Mouse (Mus musculus): ENCODE measurements around the gene Tox2. TPM values are rescaled to one million over a fixed set of nuclear protein-coding genes. Genes with fewer than 3 reads are reported as not detected.

Gene Tox2
- polyA plus RNA-seq, 1 experiment from 2014 or later = 0.36 TPM

- no peak for ATAC-seq (ENCODE audit: low read depth)
- peaks cover 40% of the 10 kb centered on the region for H3K27me3 ChIP-seq
- WGBS (ENCODE audit: insufficient replicate concordance) = 17% methylated on average over 7 of the region's 7 CpGs
Observed at GRCm38 (mm10) chr2:163236057-163236456, 33.1 kb downstream of the Tox2 start.

DNA sequence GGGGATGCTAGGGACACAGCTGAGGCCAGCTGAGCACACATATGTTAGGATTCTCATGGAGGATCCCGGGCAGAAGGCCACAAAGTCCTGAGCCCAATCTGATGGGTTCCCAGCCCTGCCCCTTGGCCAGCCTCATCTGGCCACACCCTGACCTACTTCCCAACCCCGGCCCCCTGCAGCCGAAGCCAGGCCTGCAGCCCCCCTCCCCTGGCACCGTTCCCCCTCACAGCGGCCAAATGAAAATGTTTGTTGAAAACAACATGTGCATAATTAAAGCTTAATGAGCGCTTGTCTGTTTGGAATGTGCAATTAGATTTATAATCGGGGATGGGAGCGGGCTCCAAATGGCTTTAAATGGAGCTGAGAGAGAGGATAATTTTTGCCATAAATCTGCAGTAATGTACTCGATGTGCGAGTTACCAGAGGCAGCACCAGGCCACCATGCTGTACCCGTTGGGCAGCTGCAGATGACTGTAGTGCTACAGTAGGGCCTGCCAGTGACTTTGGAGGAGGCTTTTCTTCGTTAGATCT, 35.1 kb downstream of the Tox2 start:
- H3K27ac ChIP-seq = no peak overlapping the region
- no peak overlapping the region for H3K4me2 ChIP-seq
- H3K9ac ChIP-seq = no peak overlapping the region
- no peak for ATAC-seq (ENCODE audit: low read depth)
- DNase-seq = no peak
- no peaks in the 10 kb centered on the region for H3K36me3 ChIP-seq
- no peaks in the 10 kb centered on the region for H3K9me3 ChIP-seq (replicated peaks)
- peaks cover 4% of the 10 kb centered on the region; the same call in 1 of the 2 replicates for H3K4me1 ChIP-seq (replicated peaks)
- WGBS (ENCODE audit: insufficient replicate concordance) = 68% methylated on average over 12 of the region's 12 CpGs
- H3K27me3 ChIP-seq = peaks cover 25% of the 10 kb centered on the region
- no peak overlapping the region for H3K4me3 ChIP-seq (replicated peaks)

More at GRCm38 (mm10) chr2:163236057-163236456, 33.1 kb downstream of the Tox2 start:
- Histone ChIP-seq H3K27ac (no peak overlapping the region), H3K36me3 (no peaks in the 10 kb centered on the region), H3K9me3 (replicated peaks) (no peaks in the 10 kb centered on the region), H3K4me3 (replicated peaks) (no peak overlapping the region), H3K4me1 (replicated peaks) (peaks cover 11% of the 10 kb centered on the region; the same call in 1 of the 2 replicates), H3K4me2 (no peak overlapping the region), H3K9ac (no peak overlapping the region)
- DNase-seq = no peak

DNA sequence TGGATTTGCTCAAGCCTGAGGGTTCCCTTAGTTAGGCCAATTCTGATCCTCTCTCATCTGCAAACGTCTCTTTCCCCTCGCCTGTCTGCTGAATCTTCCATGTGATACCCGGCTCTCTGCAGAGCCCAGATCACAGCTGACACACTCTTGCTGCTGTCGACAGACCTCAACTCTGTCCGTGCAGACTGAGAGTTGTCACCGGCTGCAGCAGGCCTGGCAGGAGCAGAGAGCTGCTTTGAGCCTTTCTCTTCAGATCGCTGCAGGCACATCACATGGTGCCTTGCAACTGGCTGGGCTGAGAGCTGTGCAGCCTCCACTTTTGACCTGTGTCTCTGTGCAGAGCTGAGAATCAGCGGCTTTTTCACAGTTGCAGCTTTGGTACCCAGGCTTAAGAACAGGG, 37.0 kb downstream of the Tox2 start:
- Histone ChIP-seq H3K4me3 (replicated peaks) (no peak overlapping the region), H3K9ac (no peak overlapping the region), H3K9me3 (replicated peaks) (no peaks in the 10 kb centered on the region), H3K4me2 (no peak overlapping the region), H3K36me3 (no peaks in the 10 kb centered on the region), H3K27me3 (0 out of 2 replicates have a peak, but pooled peaks cover 12% of the 10 kb centered on the region), H3K4me1 (replicated peaks) (peaks cover 4% of the 10 kb centered on the region; the same call in 1 of the 2 replicates), H3K27ac (no peak overlapping the region)
- WGBS (ENCODE audit: insufficient replicate concordance) = 54% methylated on average over 8 of the region's 8 CpGs
- ATAC-seq (ENCODE audit: low read depth) = no peak
- DNase-seq = no peak

- WGBS (ENCODE audit: insufficient replicate concordance) = 41% methylated on average over 5 of the region's 5 CpGs
- Histone ChIP-seq H3K27ac (no peak overlapping the region), H3K27me3 (0 out of 2 replicates have a peak, but pooled peaks cover 3% of the 10 kb centered on the region), H3K4me3 (replicated peaks) (no peak overlapping the region), H3K4me1 (replicated peaks) (no peaks in the 10 kb centered on the region), H3K4me2 (no peak overlapping the region), H3K9me3 (replicated peaks) (no peaks in the 10 kb centered on the region), H3K9ac (no peak overlapping the region), H3K36me3 (no peaks in the 10 kb centered on the region)
- DNase-seq (no peak), ATAC-seq (ENCODE audit: low read depth) (no peak)
Observed at GRCm38 (mm10) chr2:163241867-163242266, 38.9 kb downstream of the Tox2 start.

GRCm38 (mm10) chr2:163243917-163244852, 41.3 kb downstream of the Tox2 start:
- no peak overlapping the region for H3K4me3 ChIP-seq (replicated peaks)
- ATAC-seq (ENCODE audit: low read depth) = no peak

GRCm38 (mm10) chr2:163248912-163249311, 46.0 kb downstream of the Tox2 start:
- H3K36me3 ChIP-seq = no peaks in the 10 kb centered on the region
- H3K9ac ChIP-seq = no peak overlapping the region
- 57% methylated on average over 7 of the region's 7 CpGs for WGBS (ENCODE audit: insufficient replicate concordance)
- no peak for DNase-seq
- ATAC-seq (ENCODE audit: low read depth) = no peak
- no peak overlapping the region for H3K4me2 ChIP-seq
- no peak overlapping the region for H3K27ac ChIP-seq
- peaks cover 4% of the 10 kb centered on the region; the same call in 1 of the 2 replicates for H3K4me1 ChIP-seq (replicated peaks)
- H3K4me3 ChIP-seq (replicated peaks) = no peak overlapping the region
- no peaks in the 10 kb centered on the region for H3K9me3 ChIP-seq (replicated peaks)
- H3K27me3 ChIP-seq = peaks cover 15% of the 10 kb centered on the region; the same call in 1 of the 2 replicates

More at GRCm38 (mm10) chr2:163243917-163244852, 41.3 kb downstream of the Tox2 start:
- no peaks in the 10 kb centered on the region for H3K4me1 ChIP-seq (replicated peaks)
- H3K27ac ChIP-seq = no peak overlapping the region
- no peak overlapping the region for H3K4me2 ChIP-seq
- 0 out of 2 replicates have a peak, but pooled peaks cover 3% of the 10 kb centered on the region for H3K27me3 ChIP-seq
- H3K36me3 ChIP-seq = no peaks in the 10 kb centered on the region
- no peak overlapping the region for H3K9ac ChIP-seq
- WGBS (ENCODE audit: insufficient replicate concordance) = 55% methylated on average over 12 of the region's 12 CpGs
- no peaks in the 10 kb centered on the region for H3K9me3 ChIP-seq (replicated peaks)
- no peak for DNase-seq

GRCm38 (mm10) chr2:163252645-163253044, 49.7 kb downstream of the Tox2 start:
- H3K4me2 ChIP-seq = no peak overlapping the region
- no peak for DNase-seq
- H3K9ac ChIP-seq = no peak overlapping the region
- ATAC-seq (ENCODE audit: low read depth) = no peak
- peaks cover 4% of the 10 kb centered on the region; the same call in 1 of the 2 replicates for H3K4me1 ChIP-seq (replicated peaks)
- no peak overlapping the region for H3K27ac ChIP-seq
- H3K4me3 ChIP-seq (replicated peaks) = no peak overlapping the region
- no peaks in the 10 kb centered on the region for H3K36me3 ChIP-seq
- peaks cover 26% of the 10 kb centered on the region; the same call in 1 of the 2 replicates for H3K27me3 ChIP-seq
- WGBS (ENCODE audit: insufficient replicate concordance) = 71% methylated on average over 2 of the region's 2 CpGs
- no peaks in the 10 kb centered on the region for H3K9me3 ChIP-seq (replicated peaks)

GRCm38 (mm10) chr2:163253248-163254099, 50.5 kb downstream of the Tox2 start:
- no peaks in the 10 kb centered on the region for H3K36me3 ChIP-seq
- H3K27ac ChIP-seq = no peak overlapping the region
- no peak for ATAC-seq (ENCODE audit: low read depth)
- 28% methylated on average over 22 of the region's 22 CpGs for WGBS (ENCODE audit: insufficient replicate concordance)
- H3K4me3 ChIP-seq (replicated peaks) = no peak overlapping the region
- peaks cover 4% of the 10 kb centered on the region; the same call in 1 of the 2 replicates for H3K4me1 ChIP-seq (replicated peaks)
- no peaks in the 10 kb centered on the region for H3K9me3 ChIP-seq (replicated peaks)
- H3K4me2 ChIP-seq = no peak overlapping the region
- H3K27me3 ChIP-seq = peaks cover 26% of the 10 kb centered on the region; the same call in 1 of the 2 replicates
- no peak overlapping the region for H3K9ac ChIP-seq
- DNase-seq = no peak

- peaks cover 26% of the 10 kb centered on the region; the same call in 1 of the 2 replicates for H3K27me3 ChIP-seq
- WGBS (ENCODE audit: insufficient replicate concordance) = 67% methylated on average over 6 of the region's 6 CpGs
Observed at GRCm38 (mm10) chr2:163254228-163254627, 51.3 kb downstream of the Tox2 start.

GRCm38 (mm10) chr2:163256765-163257164, 53.8 kb downstream of the Tox2 start:
- WGBS (ENCODE audit: insufficient replicate concordance) = 55% methylated on average over 1 of the region's 1 CpGs
- peaks cover 24% of the 10 kb centered on the region for H3K4me1 ChIP-seq (replicated peaks)
- no peak overlapping the region for H3K9ac ChIP-seq
- peaks cover 23% of the 10 kb centered on the region; the same call in 1 of the 2 replicates for H3K27me3 ChIP-seq
- no peak overlapping the region for H3K4me2 ChIP-seq
- no peak for ATAC-seq (ENCODE audit: low read depth)
- no peak overlapping the region for H3K4me3 ChIP-seq (replicated peaks)
- no peaks in the 10 kb centered on the region for H3K9me3 ChIP-seq (replicated peaks)
- H3K27ac ChIP-seq = no peak overlapping the region
- no peaks in the 10 kb centered on the region for H3K36me3 ChIP-seq
- DNase-seq = no peak

More at GRCm38 (mm10) chr2:163254228-163254627, 51.3 kb downstream of the Tox2 start:
- H3K4me1 ChIP-seq (replicated peaks) = peaks cover 4% of the 10 kb centered on the region; the same call in 1 of the 2 replicates
- H3K36me3 ChIP-seq = no peaks in the 10 kb centered on the region
- H3K9me3 ChIP-seq (replicated peaks) = no peaks in the 10 kb centered on the region
- no peak overlapping the region for H3K9ac ChIP-seq
- no peak for ATAC-seq (ENCODE audit: low read depth)
- H3K4me2 ChIP-seq = no peak overlapping the region
- no peak overlapping the region for H3K4me3 ChIP-seq (replicated peaks)
- DNase-seq = no peak
- H3K27ac ChIP-seq = no peak overlapping the region

All from liver, embryonic 13.5 days (tissue).